Mouse (Mus musculus): ENCODE results near the gene St3gal2. TPM values are rescaled to one million over a fixed set of nuclear protein-coding genes. Genes with fewer than 3 reads are reported as not detected.
"Not testable (repeated sequence)": the region's sequence is repeated elsewhere in the genome, so short reads cannot be mapped to it uniquely, and the experiment has no call there.

St3gal2 gene
- total RNA-seq, 2 experiments from 2014 or later: 84.2 to 88.2 TPM

DNA sequence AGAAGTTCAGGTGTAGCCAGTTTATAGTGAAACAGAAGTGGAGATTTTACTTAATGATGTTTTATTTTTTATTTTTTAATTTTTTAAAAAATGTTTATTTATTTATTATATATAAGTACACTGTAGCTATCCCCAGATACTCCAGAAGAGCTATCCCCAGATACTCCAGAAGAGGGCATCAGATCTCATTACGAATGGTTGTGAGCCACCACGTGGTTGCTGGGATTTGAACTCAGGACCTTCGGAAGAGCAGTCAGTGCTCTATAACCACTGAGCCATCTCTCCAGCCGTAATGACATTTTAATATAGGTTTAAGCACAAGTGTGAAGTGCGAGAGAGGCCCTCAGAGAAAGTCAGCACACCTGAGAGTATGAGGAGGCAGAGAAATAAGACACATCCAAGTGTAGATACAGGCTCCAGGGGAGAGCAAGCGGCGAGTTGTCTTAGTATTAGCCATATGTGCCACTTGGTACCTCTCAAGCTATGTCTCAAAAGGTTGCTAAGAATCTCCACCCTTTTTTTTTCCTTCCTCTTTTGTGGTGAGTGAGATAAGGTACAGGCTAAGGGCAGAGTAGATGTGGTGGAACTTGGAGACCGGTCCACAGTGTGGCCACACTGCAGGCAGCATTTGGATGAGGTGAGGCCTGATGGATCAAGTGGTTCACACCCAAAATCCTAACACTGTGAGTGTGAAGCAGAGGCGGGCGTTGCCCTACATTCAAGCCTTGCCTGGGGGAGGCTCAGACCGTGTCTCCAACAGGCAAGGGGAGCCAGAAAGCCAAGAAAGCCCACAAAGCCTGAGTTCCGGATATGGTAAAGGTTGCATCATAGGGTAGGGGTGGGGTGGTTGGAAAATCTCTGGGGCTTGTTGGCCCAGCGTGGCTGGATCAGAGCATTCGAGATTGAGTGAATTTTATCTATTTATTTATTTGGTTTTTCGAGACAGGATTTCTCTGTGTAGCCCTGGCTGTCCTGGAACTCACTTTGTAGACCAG, 7.8 kb upstream of the St3gal2 start:
- no peak for DNase-seq (ENCODE audit: low spot score in 2 of 2)

DNA sequence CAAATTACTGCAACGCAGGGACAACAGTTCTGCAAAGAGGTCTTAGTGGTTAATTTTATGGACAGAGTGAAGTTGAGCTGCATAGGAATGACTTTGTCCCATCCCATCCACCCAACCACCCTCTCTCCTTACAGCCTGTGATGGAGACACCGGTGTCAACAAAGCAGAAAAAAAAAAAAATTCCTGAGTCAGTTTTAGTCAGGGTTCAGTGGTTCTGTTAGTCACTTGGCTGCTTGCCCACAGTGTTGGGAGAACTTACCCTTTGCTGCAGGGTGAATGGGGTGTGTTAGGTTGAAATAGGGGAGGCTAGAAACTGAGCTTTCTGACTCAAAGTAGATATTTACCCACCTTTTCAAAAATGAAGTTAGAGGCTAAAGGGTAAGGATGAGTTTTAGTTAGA, 2.3 kb upstream of the St3gal2 start:
- DNase-seq (ENCODE audit: low spot score in 2 of 2): peak in 1 of 2 experiments; percentile 38

DNA sequence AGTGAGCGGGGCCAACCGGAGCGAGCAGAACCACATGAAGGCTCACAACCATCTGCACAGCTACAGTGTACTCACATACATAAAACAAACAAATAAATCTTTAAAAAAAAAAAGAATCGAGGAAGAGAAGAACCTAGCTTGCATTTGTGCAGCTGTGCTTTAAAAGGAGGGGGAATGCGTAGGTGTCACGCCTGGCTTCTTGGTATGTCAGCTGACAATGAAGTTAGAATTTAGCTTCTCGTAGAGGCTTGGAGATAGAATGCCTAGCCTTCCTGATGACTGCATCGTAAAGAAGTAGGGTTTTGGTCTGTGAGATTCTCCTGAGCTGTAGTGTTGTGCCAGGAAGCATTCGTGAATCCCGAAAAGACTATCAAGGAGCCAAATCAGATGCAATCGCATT, 1.7 kb upstream of the St3gal2 start:
- DNase-seq (ENCODE audit: low spot score in 2 of 2): no peak

- no peak for DNase-seq (ENCODE audit: low spot score in 2 of 2)
Measured at GRCm38 (mm10) chr8:110918460-110918859, 1.3 kb upstream of the St3gal2 start.

DNA sequence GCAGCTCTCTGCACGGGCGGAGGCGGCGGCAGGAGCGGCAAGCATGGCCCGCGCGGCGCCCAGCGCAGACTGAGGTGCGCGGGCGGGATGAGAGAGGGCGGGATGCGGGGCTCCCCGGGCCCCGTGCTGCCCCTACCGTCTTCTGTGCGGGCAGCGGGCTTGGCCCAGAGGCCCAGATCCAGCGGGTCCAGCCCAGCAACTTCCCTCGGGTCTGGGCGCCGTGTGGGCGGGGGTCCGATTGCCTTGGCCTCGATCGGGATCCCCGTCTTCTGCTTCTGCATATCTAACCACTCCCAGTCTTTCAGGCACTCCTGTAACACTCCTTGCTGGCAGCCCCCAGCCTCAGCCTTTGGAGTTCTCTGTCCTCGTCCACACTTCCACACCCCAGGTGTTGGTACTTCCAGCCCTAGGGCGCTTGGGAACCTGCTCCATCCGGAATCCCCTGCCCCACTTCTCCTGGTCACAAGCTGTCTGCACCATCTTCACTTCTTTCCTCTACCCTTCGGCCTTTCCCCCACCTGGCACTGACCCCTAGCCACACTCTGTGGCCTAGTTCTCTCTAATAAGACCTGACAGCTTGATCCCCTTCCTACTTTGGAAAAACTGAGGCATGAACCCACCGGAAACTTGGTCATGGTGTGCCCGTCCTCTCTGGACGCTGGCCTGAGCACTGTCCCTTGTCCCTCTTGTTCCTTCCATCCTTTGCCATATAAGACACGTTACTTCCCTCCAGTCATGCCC, 480 bp downstream of the St3gal2 start:
- DNase-seq (ENCODE audit: low spot score in 2 of 2): peak in 1 of 2 experiments; percentile 59

DNA sequence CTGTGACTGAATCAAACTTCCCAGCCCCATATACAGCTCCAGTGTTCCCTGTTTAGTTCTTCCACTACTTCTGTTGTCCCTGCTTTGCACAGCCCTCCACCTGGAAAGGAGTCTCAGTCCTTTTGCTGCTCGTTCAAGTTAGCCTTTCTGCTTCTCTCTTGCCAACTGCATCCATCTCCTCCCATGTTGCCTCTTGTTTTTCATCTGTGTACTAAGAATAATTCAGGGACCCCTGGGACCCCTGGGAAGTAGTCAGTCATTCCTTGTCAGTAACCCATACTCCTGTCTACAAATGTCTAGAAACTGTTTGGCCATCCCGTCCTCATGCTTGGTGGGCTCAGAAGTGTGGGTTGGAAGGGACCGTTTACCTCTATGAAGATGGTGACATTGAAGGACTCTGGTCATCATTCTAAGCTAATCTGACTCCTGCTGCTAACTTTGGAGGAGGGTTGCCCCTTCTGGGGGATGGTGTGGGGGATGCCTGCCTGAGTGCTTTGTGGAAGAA, 1.1 kb downstream of the St3gal2 start:
- no peak for DNase-seq (ENCODE audit: low spot score in 2 of 2)

DNA sequence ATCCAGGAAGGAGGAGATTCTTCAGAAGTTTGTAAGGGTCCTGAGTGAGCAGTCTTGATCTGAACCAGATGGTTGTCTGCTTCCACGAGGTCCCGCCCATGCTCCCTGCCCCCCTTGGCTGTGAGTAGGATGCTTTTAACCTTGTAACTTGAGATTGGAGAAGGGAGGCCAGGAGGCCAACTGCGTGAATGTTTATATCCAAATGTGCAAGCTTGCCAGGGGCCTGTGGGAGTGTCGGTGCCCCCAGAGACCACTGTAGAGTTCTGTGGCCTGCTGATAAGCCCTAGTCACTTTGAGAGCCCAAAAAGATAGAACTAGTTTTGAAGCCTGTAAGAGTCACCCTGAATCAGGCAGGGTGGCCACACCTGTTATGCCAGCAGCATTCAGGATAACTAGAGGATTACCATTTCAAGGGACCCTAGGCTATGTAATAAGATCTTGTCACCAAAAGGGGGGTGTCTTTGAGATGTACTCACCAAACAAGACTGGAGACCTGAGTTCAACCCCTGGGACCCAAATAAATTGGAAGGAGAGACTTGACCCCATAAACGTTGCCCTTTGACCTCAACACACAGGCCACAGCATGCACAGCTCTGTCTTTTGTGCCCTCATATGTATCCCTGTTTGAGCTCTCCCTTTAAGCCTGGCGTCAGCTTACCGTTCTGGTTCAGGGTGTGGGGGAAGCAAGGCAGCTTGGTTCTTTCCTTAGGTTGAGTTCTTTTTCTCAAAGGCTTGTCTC, 1.9 kb downstream of the St3gal2 start:
- no peak for DNase-seq (ENCODE audit: low spot score in 2 of 2)

GRCm38 (mm10) chr8:110925691-110926140, 6.0 kb downstream of the St3gal2 start:
- no peak for DNase-seq (ENCODE audit: low spot score in 2 of 2)

DNA sequence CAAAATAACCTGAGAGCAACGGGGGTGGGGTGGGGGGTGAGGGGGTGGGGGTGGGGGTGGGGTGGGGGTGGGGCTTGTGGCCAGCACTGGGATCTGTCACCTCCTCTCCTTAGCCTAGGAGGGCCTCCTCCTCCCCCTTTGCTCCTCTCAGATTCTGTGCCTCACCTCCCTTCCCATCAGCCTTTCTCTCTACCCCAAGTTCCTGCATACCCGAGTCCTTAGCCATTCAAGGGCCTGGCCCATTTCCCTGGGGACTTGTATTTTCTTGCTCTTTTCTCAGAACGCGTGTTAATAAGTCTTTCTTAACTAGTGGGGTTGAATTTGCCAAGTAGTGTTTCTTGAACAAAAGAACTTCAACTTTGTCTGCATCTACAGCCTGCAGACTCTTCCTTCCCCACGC, 7.0 kb downstream of the St3gal2 start:
- no peak for DNase-seq (ENCODE audit: low spot score in 2 of 2)

- no peak for DNase-seq (ENCODE audit: low spot score in 2 of 2)
Measured at GRCm38 (mm10) chr8:110928435-110928834, 8.7 kb downstream of the St3gal2 start.

DNA sequence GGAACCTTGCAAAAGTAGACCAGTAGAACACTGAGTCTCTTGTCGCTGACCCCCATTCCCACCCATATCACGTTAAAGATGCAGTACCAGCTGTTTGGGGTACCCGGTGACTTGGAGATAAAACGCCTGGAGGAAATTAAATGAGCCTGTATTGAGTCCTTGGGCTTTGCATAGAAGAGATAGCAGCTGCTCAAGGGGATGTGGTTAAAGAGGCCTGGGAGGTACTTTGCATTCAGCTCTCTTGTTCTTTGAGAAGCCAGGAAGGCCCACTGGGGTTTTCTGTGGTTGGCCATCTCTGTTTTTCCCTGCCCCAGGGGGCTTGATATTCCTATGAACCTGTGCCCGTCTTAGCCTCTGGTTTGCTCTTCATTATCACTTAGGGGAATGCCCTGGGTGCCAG, 9.3 kb downstream of the St3gal2 start:
- no peak for DNase-seq (ENCODE audit: low spot score in 2 of 2)

GRCm38 (mm10) chr8:110929672-110930071, 9.9 kb downstream of the St3gal2 start:
- not testable (repeated sequence) for DNase-seq (ENCODE audit: low spot score in 2 of 2)

- DNase-seq (ENCODE audit: low spot score in 2 of 2): peak in 1 of 2 experiments; percentile 49
Measured at GRCm38 (mm10) chr8:110931176-110931939, 11.6 kb downstream of the St3gal2 start.

DNA sequence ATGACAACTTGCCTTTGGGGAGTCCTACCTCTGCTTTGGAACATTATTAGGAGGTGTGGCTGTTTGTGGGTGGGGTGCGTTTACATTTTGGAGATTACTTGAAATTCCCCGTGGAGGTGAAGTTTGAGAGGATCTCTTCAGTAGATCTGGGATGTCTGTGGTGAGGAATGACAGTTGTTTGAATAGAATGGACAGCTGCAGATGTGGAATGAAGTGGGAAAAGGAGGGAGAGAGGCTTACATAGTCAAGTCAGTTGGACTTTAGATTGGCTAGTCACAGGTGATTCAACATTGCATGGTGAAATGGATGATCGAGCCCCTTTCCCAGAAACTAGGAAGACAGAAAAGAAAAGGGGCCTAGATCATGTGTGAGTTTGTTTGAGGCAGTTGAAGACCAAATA, 12.7 kb downstream of the St3gal2 start:
- DNase-seq (ENCODE audit: low spot score in 2 of 2): no peak

DNA sequence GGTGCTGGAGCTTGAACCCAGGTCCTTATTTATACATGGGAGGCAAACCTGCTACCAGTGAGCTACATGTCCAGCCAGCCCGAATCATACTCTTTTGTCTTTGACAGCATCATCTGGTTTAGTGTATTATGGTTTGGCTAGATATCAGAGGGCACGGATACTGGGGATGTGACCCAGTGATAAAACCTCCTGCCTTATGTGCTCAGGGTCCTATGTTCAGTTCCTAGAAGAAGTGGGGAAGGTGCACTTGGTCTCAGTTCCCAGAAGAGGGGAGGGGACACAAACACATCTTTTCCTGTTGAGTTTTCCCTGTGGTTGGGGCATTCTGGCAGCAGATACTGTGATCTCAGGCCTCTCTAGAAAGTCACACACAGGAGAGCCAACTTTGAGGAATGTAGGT, 13.6 kb downstream of the St3gal2 start:
- no peak for DNase-seq (ENCODE audit: low spot score in 2 of 2)

DNA sequence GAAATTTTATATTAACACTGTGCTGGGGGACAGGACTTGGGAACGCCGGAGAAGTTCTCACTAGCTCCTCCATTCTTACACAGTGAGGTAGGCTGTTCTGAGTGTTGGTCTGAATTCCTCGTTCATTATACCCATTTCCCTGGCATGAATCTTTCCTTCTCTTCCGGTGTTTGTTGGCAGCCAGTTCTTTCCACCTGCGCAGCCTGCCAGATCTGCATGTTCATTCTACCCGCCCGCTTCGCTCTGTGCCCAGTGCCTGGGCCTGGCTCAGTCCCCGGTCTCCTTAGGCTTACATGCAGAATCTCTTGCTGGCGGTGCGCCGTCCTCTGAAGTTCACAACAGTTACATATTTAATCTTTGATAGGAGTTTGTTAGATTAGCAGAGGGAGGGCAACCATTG, 16.5 kb downstream of the St3gal2 start:
- no peak for DNase-seq (ENCODE audit: low spot score in 2 of 2)

DNA sequence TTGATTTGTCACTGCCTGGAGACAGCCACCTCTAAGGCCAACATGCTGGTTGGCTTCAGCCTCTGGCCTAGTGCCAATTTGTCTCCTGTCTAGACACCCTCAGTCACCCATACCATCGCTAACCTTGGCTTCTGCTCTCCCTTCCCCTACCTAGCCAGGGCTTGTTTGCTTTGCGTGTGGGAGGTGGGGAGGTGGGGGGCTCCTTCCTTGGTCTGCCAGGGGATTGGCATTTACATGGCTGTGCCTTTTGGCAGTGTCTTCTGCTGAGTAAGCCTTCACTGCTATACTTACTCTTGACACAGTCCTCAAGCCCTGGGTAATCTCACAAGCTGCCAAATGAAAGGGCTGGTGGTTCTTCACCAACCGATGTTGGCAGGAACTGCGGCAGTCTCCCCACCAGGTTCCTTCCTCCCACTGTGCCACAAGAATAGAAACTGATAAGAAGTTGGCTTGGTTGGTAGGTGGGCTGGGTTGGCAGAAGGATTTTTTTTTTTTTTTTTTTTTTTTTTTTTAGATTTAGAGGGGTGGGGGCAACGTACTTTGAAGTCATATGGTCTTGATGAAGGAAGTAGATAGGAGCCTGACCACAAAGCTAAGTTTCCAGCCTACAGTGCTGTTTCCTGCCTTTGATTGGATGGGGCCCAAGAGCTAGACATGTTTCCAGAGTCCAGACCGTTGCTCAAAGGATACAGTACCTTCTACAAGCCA, 19.3 kb downstream of the St3gal2 start:
- peak; percentile 42 to 58 for DNase-seq (ENCODE audit: low spot score in 2 of 2)

DNA sequence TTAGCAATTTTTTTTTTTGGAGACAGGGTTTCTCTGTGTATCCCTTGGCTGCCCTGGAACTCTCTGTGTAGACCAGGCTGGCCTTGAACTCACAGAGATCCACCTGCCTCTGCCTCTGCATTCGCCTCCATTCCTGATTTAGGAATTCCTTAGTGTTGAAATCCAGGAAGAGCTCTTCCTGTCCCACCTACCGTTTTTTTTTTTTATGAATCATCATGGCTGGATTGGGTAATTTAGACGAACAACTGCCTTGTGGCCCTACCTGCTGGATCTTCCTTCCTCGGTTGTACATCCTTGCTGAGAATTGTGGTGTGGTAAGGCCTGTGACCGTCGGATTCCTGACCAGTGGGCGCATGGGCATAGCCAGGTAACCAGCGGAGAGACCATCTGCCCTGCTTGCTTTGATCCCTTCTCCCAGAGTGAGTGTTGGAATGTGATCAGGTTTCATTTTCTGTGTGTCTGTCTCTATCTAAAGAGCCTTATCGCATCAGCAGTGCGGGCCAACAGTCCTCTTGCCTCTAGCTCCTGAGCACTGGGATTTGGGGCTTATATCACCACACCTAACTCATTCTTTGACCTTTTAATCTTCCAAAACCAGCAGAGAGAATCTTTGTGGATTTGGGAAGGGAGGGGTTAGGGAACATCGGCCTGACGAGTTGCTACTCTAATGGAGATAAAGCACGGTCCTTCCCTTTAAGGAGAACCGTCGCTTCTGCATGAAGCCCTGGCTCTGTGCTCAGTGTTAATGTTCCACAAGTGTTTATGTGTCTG, 21.1 kb downstream of the St3gal2 start:
- DNase-seq (ENCODE audit: low spot score in 2 of 2): no peak

GRCm38 (mm10) chr8:110941453-110941948, 21.8 kb downstream of the St3gal2 start:
- peak in 1 of 2 experiments; percentile 47 for DNase-seq (ENCODE audit: low spot score in 2 of 2)

Measured in layer of hippocampus, postnatal 10 days (tissue).